Mouse (Mus musculus): ENCODE data around the gene 3110009E18Rik. TPM values are rescaled to one million over a fixed set of nuclear protein-coding genes. Genes with fewer than 3 reads are reported as not detected.

The 3110009E18Rik gene
- total and polyA plus RNA-seq, 3 experiments = 15.1 to 16.5 TPM; not detected in 1

- TF ChIP-seq TBP (IDR thresholded peaks at IDR 0.05; ENCODE audit: low read depth, low read length) = no peak
Observed at GRCm38 (mm10) chr1:120186204-120186603, 65.2 kb downstream of the 3110009E18Rik start (continued).

DNA sequence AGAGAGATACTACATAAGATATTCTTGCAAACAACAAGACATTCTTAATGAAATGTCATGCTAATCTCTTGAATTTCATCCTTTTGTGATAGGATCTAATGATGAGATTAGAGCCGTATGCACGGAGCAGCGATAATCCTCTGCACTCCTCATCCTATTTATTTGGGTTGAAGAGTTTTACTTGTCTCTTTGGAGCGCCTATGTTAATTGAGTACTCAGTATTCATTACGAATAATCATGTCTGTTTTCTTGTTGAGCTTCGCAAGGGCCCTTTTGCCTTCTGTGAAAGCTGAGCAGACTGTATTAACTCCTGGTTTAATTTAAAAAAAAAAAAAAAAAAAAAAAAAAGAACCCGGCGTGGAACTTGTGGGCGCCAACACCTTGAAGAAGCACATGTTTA is 65.7 kb downstream of the 3110009E18Rik start:
- H3K36me3 ChIP-seq (ENCODE audit: control insufficient read depth in 1 of 2, insufficient read depth in 2 of 2, low read length in 2 of 2) = no peaks in the 10 kb centered on the region
- H3K9ac ChIP-seq (ENCODE audit: control insufficient read depth, low read depth, low read length, poor library complexity, severe bottlenecking) = no peak overlapping the region
- no peaks in the 10 kb centered on the region for H3K4me1 ChIP-seq (ENCODE audit: control insufficient read depth in 1 of 2, insufficient read depth in 2 of 2, low read length in 2 of 2)
- H3K27ac ChIP-seq (ENCODE audit: control insufficient read depth, low read depth, low read length) = no peak overlapping the region
- DNase-seq (ENCODE audit: low read depth, low spot score) = no peak
- no peaks in the 10 kb centered on the region for H3K27me3 ChIP-seq (ENCODE audit: control insufficient read depth in 1 of 2, insufficient read depth in 2 of 2, low read length in 2 of 2)
- H3K9me3 ChIP-seq (replicated peaks; ENCODE audit: insufficient read depth, low read length) = no peaks in the 10 kb centered on the region
- no peak overlapping the region for H3K4me3 ChIP-seq (ENCODE audit: control insufficient read depth in 1 of 2, insufficient read depth in 1 of 2, low read depth in 2 of 2, low read length in 2 of 2)
- TF ChIP-seq NELFE (IDR thresholded peaks at IDR 0.05; ENCODE audit: low read depth, low read length) (no peak), MAZ (IDR thresholded peaks at IDR 0.05; ENCODE audit: low read depth, low read length) (no peak)
- H3K79me2 ChIP-seq (ENCODE audit: control insufficient read depth, insufficient read depth, low read length, poor library complexity) = no peaks in the 10 kb centered on the region

GRCm38 (mm10) chr1:120187059-120187458 is 66.1 kb downstream of the 3110009E18Rik start:
- Histone ChIP-seq H3K36me3 (ENCODE audit: control insufficient read depth in 1 of 2, insufficient read depth in 2 of 2, low read length in 2 of 2) (no peaks in the 10 kb centered on the region), H3K27ac (ENCODE audit: control insufficient read depth, low read depth, low read length) (no peak overlapping the region), H3K79me2 (ENCODE audit: control insufficient read depth, insufficient read depth, low read length, poor library complexity) (no peaks in the 10 kb centered on the region), H3K4me1 (ENCODE audit: control insufficient read depth in 1 of 2, insufficient read depth in 2 of 2, low read length in 2 of 2) (no peaks in the 10 kb centered on the region), H3K4me3 (ENCODE audit: control insufficient read depth in 1 of 2, insufficient read depth in 1 of 2, low read depth in 2 of 2, low read length in 2 of 2) (no peak overlapping the region), H3K9ac (ENCODE audit: control insufficient read depth, low read depth, low read length, poor library complexity, severe bottlenecking) (no peak overlapping the region), H3K27me3 (ENCODE audit: control insufficient read depth in 1 of 2, insufficient read depth in 2 of 2, low read length in 2 of 2) (no peaks in the 10 kb centered on the region), H3K9me3 (replicated peaks; ENCODE audit: insufficient read depth, low read length) (no peaks in the 10 kb centered on the region)
- TF ChIP-seq USF2 (IDR thresholded peaks at IDR 0.05; ENCODE audit: borderline replicate concordance in 1 of 2, insufficient read depth in 1 of 2, low read depth in 1 of 2, low read length in 2 of 2) (no peak), GATA1 (IDR thresholded peaks at IDR 0.05; ENCODE audit: low read depth, low read length) (no peak), MAFK (IDR thresholded peaks at IDR 0.05; ENCODE audit: borderline replicate concordance, low read depth, low read length) (no peak), ZKSCAN1 (IDR thresholded peaks at IDR 0.05; ENCODE audit: low read depth, low read length) (no peak), NELFE (IDR thresholded peaks at IDR 0.05; ENCODE audit: low read depth, low read length) (no peak), KAT2A (conservative IDR thresholded peaks at IDR 0.05; ENCODE audit: low read depth, low read length) (no peak), TCF12 (IDR thresholded peaks at IDR 0.05; ENCODE audit: low read depth, low read length) (no peak), BHLHE40 (IDR thresholded peaks at IDR 0.05; ENCODE audit: borderline replicate concordance, low read depth, low read length) (no peak), POLR2AphosphoS5 (IDR thresholded peaks at IDR 0.05; ENCODE audit: borderline replicate concordance, low read depth, low read length) (no peak), TAL1 (IDR thresholded peaks at IDR 0.05; ENCODE audit: low read length) (no peak)
- no peak for DNase-seq (ENCODE audit: low read depth, low spot score)

- H3K4me3 ChIP-seq (ENCODE audit: control insufficient read depth in 1 of 2, insufficient read depth in 1 of 2, low read depth in 2 of 2, low read length in 2 of 2) = no peak overlapping the region
- DNase-seq (ENCODE audit: low read depth, low spot score) = no peak
- H3K4me1 ChIP-seq (ENCODE audit: control insufficient read depth in 1 of 2, insufficient read depth in 2 of 2, low read length in 2 of 2) = no peaks in the 10 kb centered on the region
- no peak overlapping the region for H3K9ac ChIP-seq (ENCODE audit: control insufficient read depth, low read depth, low read length, poor library complexity, severe bottlenecking)
- H3K79me2 ChIP-seq (ENCODE audit: control insufficient read depth, insufficient read depth, low read length, poor library complexity) = no peaks in the 10 kb centered on the region
- no peak overlapping the region for H3K27ac ChIP-seq (ENCODE audit: control insufficient read depth, low read depth, low read length)
- H3K27me3 ChIP-seq (ENCODE audit: control insufficient read depth in 1 of 2, insufficient read depth in 2 of 2, low read length in 2 of 2) = no peaks in the 10 kb centered on the region
- H3K9me3 ChIP-seq (replicated peaks; ENCODE audit: insufficient read depth, low read length) = no peaks in the 10 kb centered on the region
- H3K36me3 ChIP-seq (ENCODE audit: control insufficient read depth in 1 of 2, insufficient read depth in 2 of 2, low read length in 2 of 2) = no peaks in the 10 kb centered on the region
- no peak for TF ChIP-seq SMC3 (IDR thresholded peaks at IDR 0.05; ENCODE audit: low read depth, low read length)
- no peak for TF ChIP-seq ZC3H11A (IDR thresholded peaks at IDR 0.05; ENCODE audit: low read depth, low read length)
- no peak for TF ChIP-seq USF2 (IDR thresholded peaks at IDR 0.05; ENCODE audit: borderline replicate concordance in 1 of 2, insufficient read depth in 1 of 2, low read depth in 1 of 2, low read length in 2 of 2)
- no peak for TF ChIP-seq POLR2AphosphoS2 (IDR thresholded peaks at IDR 0.05; ENCODE audit: low read length)
- no peak for TF ChIP-seq SIN3A (IDR thresholded peaks at IDR 0.05; ENCODE audit: low read length)
- no peak for TF ChIP-seq ZMIZ1 (IDR thresholded peaks at IDR 0.05; ENCODE audit: low read depth, low read length)
- no peak for TF ChIP-seq MEF2A (IDR thresholded peaks at IDR 0.05; ENCODE audit: extremely low read depth, insufficient replicate concordance, low read depth, low read length, poor library complexity, severe bottlenecking)
- no peak for TF ChIP-seq HCFC1 (IDR thresholded peaks at IDR 0.05; ENCODE audit: low read depth, low read length)
- TF ChIP-seq MAZ (IDR thresholded peaks at IDR 0.05; ENCODE audit: low read depth, low read length) = no peak
- no peak for TF ChIP-seq RCOR1 (IDR thresholded peaks at IDR 0.05; ENCODE audit: low read depth, low read length)
- TF ChIP-seq CHD2 (IDR thresholded peaks at IDR 0.05; ENCODE audit: low read length) = no peak
- TF ChIP-seq JUND (IDR thresholded peaks at IDR 0.05; ENCODE audit: low read depth, low read length) = no peak
- no peak for TF ChIP-seq GATA1 (IDR thresholded peaks at IDR 0.05; ENCODE audit: low read depth, low read length)
- no peak for TF ChIP-seq ETS1 (IDR thresholded peaks at IDR 0.05; ENCODE audit: low read depth, low read length)
- no peak for TF ChIP-seq NELFE (IDR thresholded peaks at IDR 0.05; ENCODE audit: low read depth, low read length)
- TF ChIP-seq RAD21 (IDR thresholded peaks at IDR 0.05; ENCODE audit: low read depth, low read length) = no peak
Observed at GRCm38 (mm10) chr1:120189206-120189605, 68.2 kb downstream of the 3110009E18Rik start.
